Mouse (Mus musculus) ES-E14 (cell line): ENCODE measurements around the gene Vmn2r121. TPM values are rescaled to one million over a fixed set of nuclear protein-coding genes. Genes with fewer than 3 reads are reported as not detected.

Experiments
- DNase-seq: peaks from one replicate; pipeline ENCODE4 v3.0.0-alpha.2; 2013; ENCODE audit warnings: low read depth, low spot score
- H3K27ac ChIP-seq: 2 replicates; pipeline ENCODE4 v1.5.1; 2012; ENCODE audit warnings: low read depth, mild to moderate bottlenecking, low read length, moderate library complexity, mixed read lengths; ENCODE audit not compliant: poor library complexity, insufficient read depth, severe bottlenecking
- H3K36me3 ChIP-seq: 2 replicates; pipeline ENCODE4 v1.6.1; 2012; ENCODE audit warnings: mild to moderate bottlenecking, low read length, moderate library complexity, mixed read lengths; ENCODE audit not compliant: control insufficient read depth, poor library complexity, insufficient read depth, severe bottlenecking
- H3K4me1 ChIP-seq, 2 experiments: fragments of 150-350 bp in 1 of 2; sonication (generic) in 1 of 2; 2 replicates each; pipeline ENCODE4 v1.6.1; 2012; ENCODE audit warnings: low read length in 2 of 2, mild to moderate bottlenecking in 1 of 2, mixed read lengths in 1 of 2; ENCODE audit not compliant: control insufficient read depth in 2 of 2, insufficient read depth in 2 of 2, poor library complexity in 1 of 2
- H3K4me3 ChIP-seq, 2 experiments: fragments of 150-350 bp in 1 of 2; sonication (generic) in 1 of 2; 2 replicates each; pipeline ENCODE4 v1.5.1; 2012; ENCODE audit warnings: low read length in 2 of 2, low read depth in 1 of 2, mild to moderate bottlenecking in 1 of 2, mixed read lengths in 1 of 2; ENCODE audit not compliant: insufficient read depth in 1 of 2, poor library complexity in 1 of 2, severe bottlenecking in 1 of 2
- H3K9ac ChIP-seq: 2 replicates; pipeline ENCODE4 v1.6.1; 2012; ENCODE audit warnings: low read depth, mild to moderate bottlenecking, low read length, mixed read lengths; ENCODE audit not compliant: poor library complexity, insufficient read depth, severe bottlenecking
- H3K9me3 ChIP-seq: fragments of 150-350 bp; sonication (generic); 2 replicates; pipeline ENCODE4 v1.6.1; 2012; ENCODE audit warnings: low read depth, mild to moderate bottlenecking, low read length; ENCODE audit not compliant: control insufficient read depth, insufficient read depth
- HCFC1 ChIP-seq: IDR thresholded peaks from 2 replicates; pipeline ENCODE4 v1.6.1; 2012; ENCODE audit warnings: low read length, inconsistent platforms, borderline replicate concordance; ENCODE audit not compliant: insufficient read depth
- MAFK ChIP-seq: IDR thresholded peaks from 2 replicates; pipeline ENCODE4 v1.6.1; 2014; ENCODE audit warnings: mild to moderate bottlenecking, low read depth, low read length, inconsistent platforms; ENCODE audit not compliant: insufficient read depth
- ZC3H11A ChIP-seq: IDR thresholded peaks from 2 replicates; pipeline ENCODE4 v1.6.1; 2012; ENCODE audit warnings: low read depth, mild to moderate bottlenecking, inconsistent platforms, low read length, borderline replicate concordance
- in situ Hi-C, 2 experiments: fragments of 600-800 bp; cut with MboI; formaldehyde crosslinking; loops; one replicate each; pipeline ENCODE4 v1.15.1; 2025; ENCODE audit warnings: low sequenced_read_pairs in 2 of 2, inconsistent platforms in 1 of 2; ENCODE audit not compliant: unreplicated experiment in 2 of 2
- total RNA-seq: library from RNA; depleted of rRNA; stranded (reverse); fragments of 300-350 nt; gene quantifications from 2 replicates; pipeline ENCODE4 v1.2.3, GENCODE M21; 2012; rRNA removed

Gene Vmn2r121
- total RNA-seq, result not detected in 2 replicates

DNA sequence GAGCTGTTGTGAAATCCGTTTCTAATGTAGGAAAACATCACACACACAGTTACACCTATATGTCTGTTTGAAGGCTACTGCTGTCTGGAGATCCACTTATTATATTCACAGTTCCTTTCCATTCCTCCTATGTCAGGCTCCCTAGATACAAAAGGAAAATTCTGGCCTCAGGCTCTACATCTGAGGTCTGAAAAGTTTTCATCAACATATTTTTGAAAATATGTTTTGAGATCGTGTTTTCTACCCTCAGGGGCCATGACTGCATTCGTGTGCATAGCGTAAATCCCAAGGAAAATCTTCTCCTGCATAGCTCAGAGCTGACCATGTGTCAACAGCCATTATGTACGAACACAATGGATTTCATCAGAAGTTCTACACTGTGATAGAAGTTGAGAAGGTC, at the start of gene Vmn2r121:
TSS of gene Vmn2r121 (minus strand) at position 101 of the 400 bp plus-strand sequence.
- Histone ChIP-seq H3K36me3 (no peaks in the 10 kb centered on the region), H3K4me3 (no peak within 1 kb of the TSS), H3K9me3 (no peaks in the 10 kb centered on the region), H3K27ac (no peak within 1 kb of the TSS), H3K4me1 (no peaks in the 10 kb centered on the region), H3K9ac (no peak within 1 kb of the TSS)
- DNase-seq, result no peak
- TF ChIP-seq ZC3H11A (no peak), HCFC1 (no peak), MAFK (no peak)
- in situ Hi-C loops, result no loop called here
